Mouse (Mus musculus): ENCODE results near the gene Nrp2.

The Nrp2 gene

DNA sequence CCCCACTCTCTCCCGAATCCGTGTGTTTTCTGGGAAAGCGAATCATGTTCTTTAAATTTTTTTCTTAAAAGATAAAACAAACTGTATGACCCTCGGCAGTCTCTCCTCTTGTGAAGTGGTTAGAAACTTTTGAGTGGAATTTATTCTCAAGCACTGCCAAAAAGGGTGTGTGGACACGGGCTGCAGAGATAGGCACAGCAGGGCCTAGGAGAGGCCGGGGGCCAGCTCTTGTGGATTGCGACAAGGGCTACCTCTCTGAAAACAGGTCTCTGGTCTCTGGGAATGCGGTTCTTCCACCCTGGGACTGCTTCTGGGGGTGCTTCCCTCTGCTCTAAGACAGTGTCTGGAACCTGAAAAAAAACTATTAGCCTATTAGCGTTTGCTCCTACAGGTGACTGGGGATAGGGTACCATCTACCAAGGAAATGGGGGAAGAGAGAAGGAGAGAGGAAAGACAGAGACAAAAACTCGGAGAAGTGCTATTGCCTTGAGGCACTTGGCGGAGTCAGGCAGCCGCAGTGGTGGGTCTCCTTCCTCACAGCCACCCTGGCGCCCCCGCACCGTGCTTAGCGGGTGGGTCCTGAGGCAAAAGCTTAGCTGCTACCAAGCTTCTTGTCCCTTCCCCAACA lies 1.9 kb downstream of the Nrp2 start:
- DNase-seq (ENCODE audit: low spot score) = no peak

- DNase-seq (ENCODE audit: low spot score) = no peak
These were observed 2.5 kb downstream of the Nrp2 start for GRCm38 (mm10) chr1:62705517-62705981.

- peak; percentile 60 for DNase-seq (ENCODE audit: low spot score)
These were observed 3.3 kb downstream of the Nrp2 start for GRCm38 (mm10) chr1:62706085-62707021.

DNA sequence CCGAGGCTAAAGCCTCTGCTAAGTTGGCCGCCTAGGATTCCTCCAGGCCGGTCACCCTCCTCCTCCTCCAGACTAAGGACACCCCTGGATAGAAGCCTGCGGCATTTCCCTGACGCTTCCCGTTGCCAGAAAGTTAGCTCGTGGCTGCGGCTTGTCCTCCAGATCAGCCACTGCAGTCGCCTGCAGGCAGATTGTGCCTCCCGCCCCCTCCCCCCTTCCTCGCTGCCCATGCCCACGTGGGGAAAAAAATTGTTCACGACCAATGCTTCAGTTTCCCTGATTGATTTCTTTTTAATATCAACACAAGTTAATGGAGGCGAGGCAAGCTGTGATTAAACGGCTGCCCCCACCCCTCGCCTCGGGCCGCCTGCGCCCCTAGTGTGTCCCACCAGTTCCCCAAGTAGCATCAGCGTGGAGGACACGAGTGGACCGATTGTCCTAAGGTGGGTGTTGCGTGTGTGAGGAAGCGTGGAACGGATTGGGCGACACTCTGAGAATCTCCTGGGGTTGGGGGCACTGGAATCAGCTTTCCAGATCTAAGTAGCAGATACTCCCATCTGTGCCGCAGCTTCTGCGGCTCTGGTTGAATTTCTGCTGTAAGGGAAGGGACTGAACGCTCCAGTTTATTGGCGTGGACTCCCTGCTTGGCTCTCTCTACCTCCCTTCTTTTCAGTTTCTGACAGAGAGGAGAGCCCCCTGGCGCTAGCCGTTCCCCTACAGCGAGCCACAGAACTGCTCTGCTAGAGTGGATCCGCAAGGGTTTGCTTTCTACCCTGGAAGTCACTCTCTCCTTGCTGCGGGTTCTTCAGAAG lies 4.2 kb downstream of the Nrp2 start:
- peak; percentile 59 for DNase-seq (ENCODE audit: low spot score)

- DNase-seq (ENCODE audit: low spot score) = no peak
These were observed 5.1 kb downstream of the Nrp2 start for GRCm38 (mm10) chr1:62707913-62708860.

DNA sequence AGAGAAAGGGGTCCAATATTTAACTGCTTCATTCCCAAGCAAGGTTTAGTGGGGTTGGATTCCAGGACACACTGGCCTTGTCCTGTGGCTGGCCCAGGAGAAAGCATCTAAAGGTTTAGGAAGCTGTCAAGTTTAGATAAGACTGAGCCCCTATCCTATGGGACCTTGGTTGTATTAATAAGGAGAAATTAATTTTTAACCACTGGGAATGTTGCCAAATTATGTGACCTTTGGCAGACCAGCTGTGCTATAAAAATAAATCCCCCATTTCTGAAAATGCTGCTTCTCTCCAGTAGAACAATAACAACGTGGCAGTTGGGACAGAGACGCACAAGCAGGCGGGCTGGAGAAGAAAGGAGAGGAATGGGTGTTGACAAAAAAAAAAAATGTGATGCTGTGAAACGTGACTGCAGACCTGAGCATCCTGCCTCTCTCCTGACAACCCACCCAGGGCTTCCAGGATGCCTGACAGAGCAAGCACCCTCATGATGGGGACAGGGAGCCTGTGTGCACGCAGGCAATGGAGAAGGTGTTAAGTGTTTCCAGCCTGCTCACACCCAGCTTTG lies 6.8 kb downstream of the Nrp2 start:
- no peak for DNase-seq (ENCODE audit: low spot score)

DNA sequence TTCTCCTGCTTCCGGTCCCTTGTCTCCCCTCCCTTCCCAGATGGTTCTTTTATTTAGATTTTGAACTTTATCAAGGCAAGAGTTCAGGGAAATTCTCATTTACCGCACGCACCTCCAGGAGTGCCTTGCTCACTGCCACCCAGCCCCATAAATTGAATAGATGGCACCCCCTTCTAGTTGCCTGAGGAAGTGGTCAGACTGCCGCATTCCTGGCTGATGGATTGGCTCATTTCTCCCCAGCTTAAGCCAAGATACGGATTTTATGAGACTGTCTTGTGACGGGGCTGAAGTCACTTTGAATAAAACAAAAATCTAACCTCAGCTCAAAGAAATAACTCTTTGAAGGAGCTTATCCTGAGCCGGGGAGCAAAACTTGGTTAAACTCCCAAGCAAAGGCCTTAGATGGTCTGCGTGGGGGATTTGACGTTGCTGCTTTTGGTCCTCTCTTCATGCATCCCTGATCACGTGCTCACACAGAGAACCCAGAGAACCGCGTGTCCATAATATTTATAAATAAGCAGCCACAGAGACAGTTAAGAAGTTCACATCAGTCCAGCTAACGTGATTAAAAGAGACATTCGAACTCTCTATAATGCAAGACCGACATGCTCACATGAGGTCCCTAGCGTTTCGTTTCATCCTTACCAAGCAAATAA lies 10.1 kb downstream of the Nrp2 start:
- no peak for DNase-seq (ENCODE audit: low spot score)

DNA sequence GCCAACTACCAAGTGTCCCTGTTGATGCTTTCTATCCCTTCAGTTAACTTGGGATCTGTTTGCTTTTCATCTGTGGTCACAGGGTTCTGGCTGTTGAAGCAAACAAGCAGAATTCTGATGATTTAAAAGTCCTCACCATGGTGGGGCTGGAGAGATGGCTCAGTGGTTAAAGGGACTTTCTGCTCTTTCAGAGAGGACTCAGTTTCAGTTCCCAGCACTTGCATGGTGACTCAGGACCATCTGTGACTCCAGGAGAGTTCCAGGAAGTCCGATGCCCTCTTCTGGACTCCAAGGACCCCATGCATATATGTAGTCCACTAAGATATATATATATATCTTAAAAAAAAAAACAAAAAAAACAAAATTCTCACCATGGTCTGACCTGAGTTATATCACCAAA lies 11.9 kb downstream of the Nrp2 start:
- DNase-seq (ENCODE audit: low spot score) = no peak

- DNase-seq (ENCODE audit: low spot score) = no peak
These were observed 12.6 kb downstream of the Nrp2 start for GRCm38 (mm10) chr1:62715692-62716091.

DNA sequence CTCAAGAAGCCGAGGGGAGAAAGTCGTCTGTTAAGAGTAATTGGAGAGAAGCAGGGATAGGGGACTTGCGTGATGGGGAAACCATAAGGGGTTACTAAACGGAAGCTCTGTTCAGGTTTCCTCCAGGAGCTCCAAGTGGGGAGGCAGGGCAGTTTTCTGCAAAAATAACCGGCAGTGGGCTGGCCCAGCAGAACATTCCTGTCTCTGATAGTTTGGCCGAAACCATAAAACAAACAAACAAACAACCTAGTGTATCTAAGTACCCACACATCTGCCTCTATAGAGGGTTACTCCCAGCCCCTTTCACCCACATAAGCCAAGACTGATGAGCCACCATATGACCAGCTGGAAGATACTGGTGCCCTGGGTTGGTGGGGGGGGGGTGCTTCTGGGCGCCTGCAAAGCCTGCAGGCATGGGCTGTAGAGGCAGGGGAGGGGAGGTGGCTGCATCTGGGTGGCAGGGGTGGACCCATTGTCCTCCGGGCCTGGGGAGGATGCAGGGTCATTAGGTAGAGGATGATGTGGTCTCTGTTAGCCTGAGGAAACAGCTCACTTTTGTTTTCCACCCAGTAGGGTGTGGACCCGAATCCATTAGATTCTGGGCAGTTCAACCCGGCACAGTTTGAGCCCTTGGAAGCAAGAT lies 13.9 kb downstream of the Nrp2 start:
- no peak for DNase-seq (ENCODE audit: low spot score)

GRCm38 (mm10) chr1:62717552-62718236 lies 14.6 kb downstream of the Nrp2 start:
- DNase-seq (ENCODE audit: low spot score) = no peak

DNA sequence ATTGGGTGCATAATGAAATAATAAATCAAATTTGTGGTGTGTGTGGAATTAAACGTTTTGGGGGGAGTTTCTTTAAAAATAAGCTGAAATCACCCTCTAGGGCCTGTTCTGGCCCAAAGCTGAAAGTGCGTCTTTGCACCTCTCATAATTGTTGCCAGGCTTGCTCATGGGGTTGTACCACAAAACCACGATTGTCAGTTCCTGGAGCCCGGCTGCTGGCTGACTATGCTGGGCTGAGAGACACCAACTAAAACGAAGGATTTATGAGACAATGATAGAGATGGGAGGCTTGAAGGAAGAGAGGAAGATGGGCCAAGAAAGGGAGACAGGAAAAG lies 15.1 kb downstream of the Nrp2 start:
- DNase-seq (ENCODE audit: low spot score) = no peak

- DNase-seq (ENCODE audit: low spot score) = no peak
These were observed 15.7 kb downstream of the Nrp2 start for GRCm38 (mm10) chr1:62718750-62719149.

DNA sequence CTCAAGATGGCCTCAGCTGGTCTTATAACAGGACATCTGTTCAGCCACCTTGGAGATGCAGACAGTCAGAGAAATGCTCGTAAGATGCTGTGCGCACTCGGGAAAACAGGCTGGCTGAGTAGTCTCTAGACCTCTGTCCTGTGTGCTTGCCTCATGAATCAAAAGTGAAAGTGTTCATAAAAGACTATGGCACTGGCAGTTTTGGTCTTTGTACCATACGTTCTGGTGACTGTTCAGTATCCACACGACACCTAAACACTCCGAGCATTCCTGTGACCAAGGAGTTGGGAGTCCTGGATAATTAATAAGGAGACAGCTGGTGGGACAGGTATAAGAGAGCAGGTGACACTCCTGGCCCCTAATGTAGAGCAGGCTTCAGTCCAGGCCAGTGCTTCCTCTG lies 16.7 kb downstream of the Nrp2 start:
- no peak for DNase-seq (ENCODE audit: low spot score)

GRCm38 (mm10) chr1:62720176-62720575 lies 17.1 kb downstream of the Nrp2 start:
- DNase-seq (ENCODE audit: low spot score) = no peak

- no peak for DNase-seq (ENCODE audit: low spot score)
These were observed 17.9 kb downstream of the Nrp2 start for GRCm38 (mm10) chr1:62720727-62721705.

- no peak for DNase-seq (ENCODE audit: low spot score)
These were observed 18.7 kb downstream of the Nrp2 start for GRCm38 (mm10) chr1:62721706-62722187.

GRCm38 (mm10) chr1:62722526-62722925 lies 19.4 kb downstream of the Nrp2 start:
- no peak for DNase-seq (ENCODE audit: low spot score)

All from urinary bladder, postnatal 14 days (tissue).